Comparison of ENCODE assay signal across 8 mouse cellular contexts in genomic region chr14:58071120-58071641, GRCm38 (mm10). TPM values are rescaled to one million over a fixed set of nuclear protein-coding genes. Genes with fewer than 3 reads are reported as not detected.
DNase-seq lines count a peak whose midpoint lies in the region; ATAC-seq and TF ChIP-seq lines count a peak whose summit lies in the region.

No protein-coding gene starts in this region.

- H3K9ac ChIP-seq in intestine, embryonic 15.5 days, result peak overlapping the region; percentile 74
- H3K9ac ChIP-seq in liver, adult 2 months (ENCODE audit: low read depth, low read length), result peak overlapping the region; percentile 77
- peak overlapping the region; percentile 72 for H3K9ac ChIP-seq in midbrain, embryonic 16.5 days (ENCODE audit: low read depth, low read length)

- H3K79me2 ChIP-seq in liver, adult 2 months (ENCODE audit: control insufficient read depth, insufficient read depth, low read length), result no peaks in the 10 kb centered on the region

- under 1% methylated on average over 31 of the region's 31 CpGs for WGBS in intestine, embryonic 15.5 days
- under 1% methylated on average over 31 of the region's 31 CpGs for WGBS in liver, adult 2 months
- under 1% methylated on average over 30 of the region's 31 CpGs for WGBS in midbrain, embryonic 16.5 days

- H3K4me1 ChIP-seq in intestine, embryonic 15.5 days (replicated peaks), result peaks cover 23% of the 10 kb centered on the region
- H3K4me1 ChIP-seq in liver, adult 2 months (ENCODE audit: control insufficient read depth, insufficient read depth, low read length), result peaks cover 16% of the 10 kb centered on the region
- peaks cover 36% of the 10 kb centered on the region for H3K4me1 ChIP-seq in midbrain, embryonic 16.5 days (ENCODE audit: control insufficient read depth, insufficient read depth, low read length)

- no peaks in the 10 kb centered on the region for H3K36me3 ChIP-seq in intestine, embryonic 15.5 days
- H3K36me3 ChIP-seq in liver, adult 2 months (ENCODE audit: control insufficient read depth, insufficient read depth, low read length), result no peaks in the 10 kb centered on the region
- no peaks in the 10 kb centered on the region for H3K36me3 ChIP-seq in midbrain, embryonic 16.5 days (ENCODE audit: control insufficient read depth, insufficient read depth, low read length)

- peak overlapping the region; percentile 92 for H3K4me2 ChIP-seq in intestine, embryonic 15.5 days (replicated peaks)
- H3K4me2 ChIP-seq in midbrain, embryonic 16.5 days (ENCODE audit: low read length), result peak overlapping the region; percentile 99

- no peak for TF ChIP-seq POLR2A in liver, adult 2 months (IDR thresholded peaks at IDR 0.05; ENCODE audit: extremely low read depth, insufficient read depth, low read length)

- DNase-seq in ovary, postnatal 36 days (ENCODE audit: low spot score), result peak; percentile 58
- DNase-seq in ovary, postnatal 14 days (ENCODE audit: low spot score), result no peak
- peak; percentile 89 to 92 for DNase-seq in cerebellum, postnatal 10 days
- peak; percentile 60 to 67 for DNase-seq in gastrocnemius, postnatal 4 days (ENCODE audit: low spot score in 2 of 2)
- DNase-seq in liver, adult 2 months (ENCODE audit: extremely low read depth, low read depth, low spot score), result peak; percentile 74
- DNase-seq in thymus, postnatal 36 days, result peak; percentile 5 to 10

- peak overlapping the region; percentile 59 for H3K4me3 ChIP-seq in intestine, embryonic 15.5 days (replicated peaks)
- H3K4me3 ChIP-seq in liver, adult 2 months (ENCODE audit: insufficient read depth, low read depth, low read length), result peak overlapping the region; percentile 94
- peak overlapping the region; percentile 85 for H3K4me3 ChIP-seq in midbrain, embryonic 16.5 days (ENCODE audit: low read depth, low read length)

- H3K27me3 ChIP-seq in intestine, embryonic 15.5 days (replicated peaks), result peaks cover 35% of the 10 kb centered on the region
- peaks cover 25% of the 10 kb centered on the region for H3K27me3 ChIP-seq in liver, adult 2 months (ENCODE audit: control insufficient read depth, insufficient read depth, low read length)
- H3K27me3 ChIP-seq in midbrain, embryonic 16.5 days (ENCODE audit: control insufficient read depth, insufficient read depth, low read depth, low read length), result no peaks in the 10 kb centered on the region; the same call in 1 of the 2 replicates

- ATAC-seq in intestine, embryonic 15.5 days, result peak; percentile 16
- ATAC-seq in midbrain, embryonic 16.5 days, result 0 out of 2 replicates have a peak, but pooled peaks have one; percentile 2

- no peaks in the 10 kb centered on the region for H3K9me3 ChIP-seq in intestine, embryonic 15.5 days
- H3K9me3 ChIP-seq in midbrain, embryonic 16.5 days (replicated peaks; ENCODE audit: control insufficient read depth, low read length, poor library complexity, severe bottlenecking), result no peaks in the 10 kb centered on the region

- peak overlapping the region; percentile 90 for H3K27ac ChIP-seq in intestine, embryonic 15.5 days
- no peak overlapping the region for H3K27ac ChIP-seq in liver, adult 2 months (replicated peaks; ENCODE audit: insufficient read depth, low read depth, low read length)
- peak overlapping the region; percentile 17; the same call in 1 of the 2 replicates for H3K27ac ChIP-seq in midbrain, embryonic 16.5 days (ENCODE audit: low read length)

- no peak for TF ChIP-seq CTCF in liver, adult 2 months (IDR thresholded peaks at IDR 0.05; ENCODE audit: low read depth, low read length)

RNA-seq across cellular contexts. Expression of gene Fgf9, which starts 0.8 kb away (rescaled TPM):
- 1 to 10 TPM; 4.6 to 5.0 TPM for total RNA-seq in gastrocnemius, postnatal 4 days (2021)
- 17.1 and 19.3 TPM in 2 replicates for polyA plus RNA-seq in intestine, embryonic 15.5 days (2015; fragmentation: Nextera tagmentation; extraction: Ambion mirVana)
- total RNA-seq in liver, adult 2 months (2014; rRNA removed), result 0.09 and 0.34 TPM in 2 replicates
- polyA plus RNA-seq in liver, adult 2 months (2012; rRNA removed), result 0.07 TPM in 2 replicates
- polyA plus RNA-seq in midbrain, embryonic 16.5 days (2015; fragmentation: Nextera tagmentation; extraction: Ambion mirVana), result 24.4 and 26.1 TPM in 2 replicates

Comparison
In these comparisons a context has a peak if more than half of its experiments do, and no peak if none do; other contexts are left out.
1. RNA of gene Fgf9, which starts 0.8 kb away (polyA plus RNA-seq): 24.4 to 26.1 TPM in midbrain, embryonic 16.5 days and 17.1 to 19.3 TPM in intestine, embryonic 15.5 days; 0.07 TPM in liver, adult 2 months; every median in the first group is over 10 times any median in the second.
2. Peak in every context shown above with its lines, with median percentiles within 50 percentile points of each other: H3K4me3 ChIP-seq and H3K9ac ChIP-seq.